Mouse (Mus musculus) layer of hippocampus, postnatal 14 days (tissue): ENCODE data around the gene Gm49321. TPM values are rescaled to one million over a fixed set of nuclear protein-coding genes. Genes with fewer than 3 reads are reported as not detected.

Experiments
- DNase-seq, 2 experiments: peaks; one replicate each; pipeline ENCODE4 v3.0.0; 2021 to 2022; ENCODE audit warnings: low spot score in 2 of 2, mixed read lengths in 1 of 2
- long read RNA-seq, 2 experiments: library from polyadenylated mRNA; stranded (forward); transcript quantifications; one replicate each; pipeline ENCODE4 v2.0.0; 2021
- total RNA-seq, 2 experiments: library from RNA; stranded (reverse); gene quantifications; 2 replicates each; pipeline ENCODE4 v1.2.3; 2021

The Gm49321 gene
- 10 to 100 TPM; 10.2 to 11.3 TPM for total RNA-seq
- long read RNA-seq, experiment 1, result 0 reads
- long read RNA-seq, experiment 2, result 0 reads

DNA sequence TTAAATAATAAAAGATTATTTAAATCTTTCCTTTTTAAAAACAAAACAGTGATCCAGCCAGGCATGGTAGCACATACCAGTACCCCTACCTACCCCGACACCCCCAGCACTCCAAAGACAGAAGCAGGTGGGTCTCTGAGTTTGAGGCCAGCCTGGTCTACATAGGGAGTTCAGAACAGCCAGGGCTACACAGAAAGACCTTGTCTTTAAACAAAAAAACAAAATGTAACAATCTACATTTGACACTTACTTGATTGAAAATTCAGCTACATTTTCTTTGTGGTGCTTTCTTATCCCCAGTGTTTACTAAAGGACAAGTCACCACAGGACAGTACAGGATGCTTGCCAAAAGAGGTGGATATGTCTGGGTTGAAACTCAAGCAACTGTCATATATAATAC is at the start of gene Gm49321:
TSS of gene Gm49321 (plus strand) at position 301 of the 400 bp plus-strand sequence.
- DNase-seq, result no peak

DNA sequence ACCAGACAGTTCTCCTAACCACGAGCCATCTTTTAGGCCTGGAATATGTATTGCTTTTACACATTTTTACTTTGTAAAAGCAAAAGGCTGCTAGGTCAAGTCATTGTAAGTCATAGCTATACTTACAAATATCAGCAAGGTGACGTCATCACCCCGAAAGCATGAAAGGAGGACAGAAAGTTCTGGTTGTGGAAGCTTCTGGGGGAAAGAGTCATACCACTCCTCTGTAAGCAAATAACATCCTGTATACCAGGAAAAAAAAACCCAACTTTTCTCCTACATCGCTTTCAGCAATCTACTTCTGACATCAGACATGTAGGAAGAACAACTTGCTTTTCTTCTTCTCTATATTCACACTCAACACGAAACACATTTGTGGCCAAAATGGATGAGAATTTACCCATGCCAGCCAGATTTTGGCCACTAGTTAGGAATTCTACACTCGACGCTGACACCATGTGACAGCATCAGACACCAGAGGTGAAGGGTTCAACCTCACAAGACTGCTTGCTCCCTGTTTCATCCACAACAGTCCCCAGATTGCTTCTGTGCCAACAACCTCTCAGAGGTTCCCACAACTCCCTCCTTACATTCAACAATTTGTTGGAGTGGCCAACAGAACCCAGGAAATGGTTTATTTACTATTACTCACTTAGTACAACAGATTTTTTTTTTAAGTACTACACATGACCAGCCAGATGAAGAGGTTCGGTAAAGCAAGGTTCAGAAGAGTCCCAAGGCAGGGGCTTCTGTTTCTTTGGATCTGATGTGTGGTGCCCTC is 49.3 kb upstream of the Gm49321 start:
- no peak for DNase-seq

DNA sequence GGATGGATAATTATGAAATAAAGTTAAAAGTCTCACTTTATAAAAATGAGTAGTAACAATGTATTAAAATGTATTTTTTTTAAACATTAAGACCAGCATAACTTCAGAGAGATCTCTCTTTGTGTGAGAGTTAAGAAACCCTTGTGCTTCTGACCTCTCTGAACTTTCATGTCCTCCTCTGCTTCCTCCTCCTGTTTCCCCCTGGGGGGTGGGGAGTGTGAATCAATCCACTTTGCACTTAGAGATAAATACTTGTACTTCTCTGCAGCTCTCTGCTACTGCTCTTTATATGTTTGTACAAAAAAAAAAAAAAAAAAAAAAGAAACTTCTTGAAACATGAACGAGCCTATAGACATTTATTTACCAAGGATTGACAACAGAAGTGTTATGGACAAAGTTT is 47.9 kb upstream of the Gm49321 start:
- no peak for DNase-seq

DNA sequence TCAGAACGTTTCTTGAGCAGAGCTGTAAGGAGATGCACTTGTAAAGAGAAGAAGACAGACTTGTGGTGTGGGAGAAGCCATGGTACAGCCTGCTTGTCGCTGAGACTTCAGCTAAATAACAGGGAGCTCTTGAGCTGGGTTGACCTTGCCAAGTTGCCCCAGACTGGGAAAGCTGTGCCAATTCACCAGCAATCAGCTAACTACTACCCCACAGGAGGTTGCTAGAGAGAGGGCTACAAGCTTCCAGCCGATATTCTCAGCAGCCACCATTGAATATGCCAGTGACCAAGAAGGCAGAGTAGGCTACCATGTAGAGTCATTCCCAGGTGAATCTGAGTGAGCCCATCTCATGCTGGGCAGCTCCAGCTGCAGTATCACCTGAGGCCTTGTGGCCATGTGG is 47.4 kb upstream of the Gm49321 start:
- no peak for DNase-seq

DNA sequence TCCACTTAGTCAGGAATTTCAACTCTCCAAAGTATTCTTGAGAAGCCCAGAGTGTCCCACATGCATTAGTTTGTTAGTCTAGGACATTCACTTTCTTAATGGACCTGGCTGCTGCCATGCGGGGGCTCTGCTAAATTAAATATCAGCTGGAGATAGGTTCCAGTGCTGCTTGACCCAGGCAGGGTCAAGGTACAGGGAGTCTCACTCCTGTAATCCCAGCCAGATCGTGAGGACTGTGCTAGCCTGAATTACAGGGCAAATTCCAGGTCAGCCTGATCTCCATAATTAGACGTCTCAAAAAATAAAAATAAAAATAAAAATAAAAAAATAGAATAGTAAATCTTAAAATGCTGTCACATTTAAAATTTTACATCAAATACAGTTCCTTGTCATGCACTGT is 44.8 kb upstream of the Gm49321 start:
- DNase-seq, result no peak

DNA sequence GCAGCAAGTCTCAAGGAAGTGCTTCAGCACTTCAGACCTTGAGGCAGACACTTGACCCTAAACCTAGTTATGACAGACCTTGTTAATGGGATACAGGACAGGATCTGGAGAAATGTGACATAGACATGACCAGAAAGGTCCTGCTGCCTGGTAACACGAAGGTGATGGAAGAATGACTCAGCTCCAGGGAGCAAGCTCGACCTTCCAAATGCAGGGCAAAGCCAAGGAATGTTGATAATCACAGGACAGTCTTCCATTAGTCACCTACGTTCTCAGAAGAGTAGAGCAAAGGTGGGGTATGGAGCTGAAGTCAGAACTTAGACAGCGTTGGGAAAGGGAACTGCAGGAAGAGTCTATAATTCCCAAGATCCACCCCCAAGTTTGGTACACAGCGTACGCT is 42.6 kb upstream of the Gm49321 start:
- no peak for DNase-seq

DNA sequence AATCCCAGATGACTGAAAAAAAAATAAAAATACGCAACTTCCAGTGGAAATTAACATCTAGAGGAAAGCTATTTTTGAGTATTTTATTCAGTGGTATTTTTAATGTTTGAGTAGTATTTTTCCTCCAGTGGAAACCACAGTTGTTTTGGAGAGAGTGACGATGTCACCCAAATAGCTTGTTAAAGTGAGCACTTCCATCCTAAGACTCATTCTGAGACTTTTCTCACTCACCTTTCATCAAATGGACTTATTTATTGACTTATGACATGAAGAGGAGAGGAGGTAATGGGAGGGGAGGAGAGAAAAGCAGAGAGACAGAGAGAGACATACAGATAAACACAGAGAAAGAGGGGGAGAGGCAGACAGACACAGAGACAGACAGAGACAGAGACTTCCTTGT is 41.8 kb upstream of the Gm49321 start:
- no peak for DNase-seq

DNA sequence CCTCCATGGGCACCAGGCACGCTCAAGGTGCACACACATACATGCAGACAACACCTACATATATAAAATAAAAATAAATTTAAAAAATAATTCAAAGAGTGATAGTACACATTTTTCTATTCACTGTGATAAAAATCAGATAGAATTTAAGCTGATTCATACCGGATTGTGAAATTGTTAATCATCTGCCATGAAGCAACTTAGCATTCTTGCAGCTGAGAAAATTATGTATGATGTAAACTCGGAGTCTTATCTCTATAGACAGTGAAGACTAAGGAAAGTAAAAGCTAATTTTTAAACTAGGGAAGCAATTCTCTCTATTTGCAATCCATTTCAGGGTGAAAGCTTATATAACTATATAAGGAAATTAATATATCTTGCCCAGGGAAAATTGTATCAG is 41.0 kb upstream of the Gm49321 start:
- DNase-seq, result no peak

DNA sequence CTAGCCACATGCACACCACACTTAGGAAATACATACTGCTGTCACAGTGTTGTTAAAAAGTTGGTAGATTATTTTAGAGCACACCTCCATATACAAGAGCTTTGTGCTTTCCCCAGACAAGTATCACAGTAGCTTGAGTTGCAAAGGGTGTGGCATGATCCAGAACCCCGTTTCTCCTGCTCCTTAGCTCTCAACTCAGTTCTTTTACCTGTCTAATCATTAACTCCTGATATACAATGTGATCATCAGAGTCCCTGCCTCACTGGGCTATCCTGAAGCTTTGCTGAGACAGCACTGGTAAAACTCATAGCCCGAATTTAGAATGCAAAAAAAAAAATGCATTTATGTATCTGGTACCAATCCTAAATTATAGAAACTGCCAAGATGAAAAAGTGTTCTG is 39.2 kb upstream of the Gm49321 start:
- no peak for DNase-seq

DNA sequence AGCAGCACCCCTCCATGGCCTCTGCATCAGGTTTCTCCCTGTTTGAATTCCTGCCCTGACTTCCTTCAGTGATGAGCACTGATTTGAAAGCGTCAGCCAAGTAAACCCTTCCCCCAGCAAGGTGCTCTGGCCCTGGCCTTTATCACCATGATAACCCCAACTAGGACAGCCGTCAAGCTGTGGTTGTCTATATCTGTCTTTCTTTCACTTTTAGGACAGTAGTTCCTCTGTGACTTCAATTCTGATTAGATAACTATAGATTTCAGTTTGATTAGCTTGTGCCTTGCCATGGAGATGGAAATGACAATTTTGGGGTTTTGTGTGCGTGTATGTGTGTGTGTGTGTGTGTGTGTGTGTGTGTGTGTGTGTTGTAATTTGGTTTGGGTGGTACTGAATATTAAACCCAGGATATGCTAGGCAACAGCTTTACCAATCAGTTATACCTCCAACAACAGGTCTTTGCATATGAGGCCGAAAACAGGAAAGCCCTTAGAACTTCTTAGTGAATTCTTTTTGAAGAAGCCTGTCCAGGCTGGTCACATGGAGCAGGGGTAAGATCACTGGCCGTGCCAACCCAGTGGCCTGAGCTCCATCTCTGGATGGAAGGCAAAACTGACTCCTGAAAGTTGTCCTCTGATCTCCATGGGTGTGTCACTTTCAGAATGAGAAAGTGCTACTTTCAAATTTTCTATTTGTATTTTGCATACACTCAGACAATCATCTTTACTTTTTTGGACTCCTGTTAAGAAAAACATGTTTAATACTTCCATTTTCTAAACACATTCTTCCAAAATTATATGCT is 33.1 kb upstream of the Gm49321 start:
- no peak for DNase-seq

DNA sequence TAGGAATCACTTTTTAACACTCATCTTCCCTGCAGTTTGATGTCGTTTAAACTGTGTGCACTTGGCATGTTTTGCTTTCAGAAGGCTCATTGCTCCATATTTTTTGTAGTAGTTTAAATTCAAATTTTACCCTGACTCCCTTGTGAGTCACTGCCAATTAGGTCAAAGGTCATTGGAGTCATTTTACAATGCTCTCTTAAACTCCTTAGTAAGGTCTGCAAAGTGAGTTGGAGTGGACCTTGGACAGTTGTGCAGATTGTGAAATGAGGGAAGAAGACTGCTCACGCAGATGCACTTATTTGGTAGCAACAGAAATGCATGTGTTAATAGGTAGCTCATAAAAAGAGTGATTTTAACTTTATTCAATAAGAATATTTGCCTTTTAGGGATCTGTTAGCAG is 32.4 kb upstream of the Gm49321 start:
- no peak for DNase-seq

DNA sequence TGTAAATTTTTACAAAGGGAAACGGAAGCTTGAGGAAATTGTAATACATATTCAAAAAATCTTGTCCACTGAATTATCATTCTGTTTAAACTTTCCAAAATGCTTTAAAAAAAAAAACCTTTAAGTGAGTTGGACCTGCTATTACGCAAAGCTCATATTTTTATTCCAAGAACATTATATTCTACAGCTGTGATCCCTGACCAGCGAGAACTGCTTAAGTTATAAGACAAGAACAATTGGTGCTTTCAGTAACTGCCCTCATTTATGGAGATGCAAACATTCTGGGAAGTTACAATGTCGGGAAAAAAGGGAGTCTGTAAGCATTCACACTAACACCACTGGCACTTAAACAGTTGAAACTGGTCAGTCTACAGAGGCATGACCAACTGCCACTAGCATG is 31.9 kb upstream of the Gm49321 start:
- DNase-seq, result no peak

DNA sequence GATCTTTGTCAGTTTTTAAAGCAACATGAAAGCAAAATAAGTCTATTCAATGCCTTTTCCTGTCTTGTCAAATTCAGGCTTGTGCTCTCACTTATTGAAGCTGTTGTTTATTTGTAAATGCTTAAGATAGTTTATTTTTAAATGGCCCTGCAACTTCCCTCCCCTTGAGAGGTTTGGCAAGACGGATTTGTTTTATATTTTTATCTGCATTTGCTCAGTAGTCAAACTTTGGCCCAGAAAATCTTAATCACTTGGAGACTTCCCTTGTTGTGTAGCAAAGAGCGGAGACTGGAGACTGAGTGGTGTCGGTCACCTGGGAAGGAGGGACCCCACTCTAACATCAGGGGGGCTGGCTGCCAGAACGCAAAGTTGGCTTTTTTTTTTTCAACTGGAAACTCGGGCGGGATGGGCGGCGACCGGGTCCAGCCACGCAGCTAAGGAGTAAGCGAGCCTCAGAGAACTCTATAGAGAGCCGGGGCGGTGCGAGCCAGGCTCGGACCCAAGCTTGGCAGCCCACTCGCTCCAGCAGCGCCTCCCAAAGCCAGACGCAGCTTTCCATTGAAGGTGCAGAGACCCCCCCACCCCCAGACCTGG is 30.3 kb upstream of the Gm49321 start:
- no peak for DNase-seq

DNA sequence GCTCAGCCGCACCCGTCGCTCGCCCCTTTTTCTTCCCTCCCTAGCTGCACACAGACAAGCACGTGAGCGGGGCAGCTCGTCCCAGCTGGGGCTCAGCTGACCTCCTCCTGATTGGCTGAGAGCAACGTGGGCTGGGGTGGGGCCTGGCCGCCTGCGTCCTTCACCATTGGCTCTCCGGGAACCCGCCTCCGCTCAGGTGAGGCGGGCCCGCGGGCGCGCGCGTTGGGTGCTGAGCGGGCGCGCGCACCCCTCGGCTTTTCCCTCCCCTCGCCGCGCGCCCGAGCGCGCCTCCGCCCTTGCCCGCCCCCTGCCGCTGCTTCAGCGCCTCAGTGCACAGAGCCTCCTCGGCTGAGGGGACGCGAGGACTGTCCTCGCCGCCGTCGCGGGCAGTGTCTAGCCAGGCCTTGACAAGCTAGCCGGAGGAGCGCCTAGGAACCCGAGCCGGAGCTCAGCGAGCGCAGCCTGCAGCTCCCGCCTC is 29.7 kb upstream of the Gm49321 start:
- peak; percentile 92 to 97 for DNase-seq

DNA sequence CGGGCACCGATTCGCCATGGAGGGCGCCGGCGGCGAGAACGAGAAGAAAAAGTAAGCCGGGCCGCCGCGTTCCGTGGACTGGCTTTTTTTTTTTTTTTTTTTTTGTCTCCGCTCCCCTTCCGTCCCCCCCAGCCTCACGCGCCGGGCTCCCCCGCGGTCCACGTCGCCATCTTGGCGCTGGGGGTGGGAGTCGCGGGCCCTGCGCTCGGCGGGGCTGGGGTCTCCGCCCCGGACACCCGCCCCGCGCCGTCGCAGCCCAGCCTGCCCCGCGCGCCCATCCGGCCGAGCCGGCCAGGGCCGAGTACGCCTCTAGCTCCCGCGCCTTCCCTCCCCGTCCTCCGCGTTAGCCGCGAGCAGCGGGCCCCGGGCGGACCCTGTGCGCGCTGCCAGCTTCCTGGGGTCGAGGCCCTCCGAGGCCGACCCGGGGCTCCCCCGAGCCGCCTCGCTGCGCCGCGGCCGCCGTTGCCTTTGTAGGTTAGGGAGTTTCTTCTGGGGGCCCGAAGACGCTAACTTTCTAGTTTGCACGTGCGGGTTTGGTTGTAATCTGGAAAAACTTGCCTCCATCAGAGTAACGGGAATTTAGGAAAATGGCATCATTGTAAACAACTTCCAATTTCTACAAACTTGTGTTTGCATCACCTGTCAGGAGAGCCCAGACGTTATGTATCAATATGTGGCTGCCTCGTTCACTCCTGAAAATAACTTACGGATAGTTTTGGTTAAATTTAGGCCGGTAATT is 29.0 kb upstream of the Gm49321 start:
- DNase-seq, result peak; percentile 41 to 57

DNA sequence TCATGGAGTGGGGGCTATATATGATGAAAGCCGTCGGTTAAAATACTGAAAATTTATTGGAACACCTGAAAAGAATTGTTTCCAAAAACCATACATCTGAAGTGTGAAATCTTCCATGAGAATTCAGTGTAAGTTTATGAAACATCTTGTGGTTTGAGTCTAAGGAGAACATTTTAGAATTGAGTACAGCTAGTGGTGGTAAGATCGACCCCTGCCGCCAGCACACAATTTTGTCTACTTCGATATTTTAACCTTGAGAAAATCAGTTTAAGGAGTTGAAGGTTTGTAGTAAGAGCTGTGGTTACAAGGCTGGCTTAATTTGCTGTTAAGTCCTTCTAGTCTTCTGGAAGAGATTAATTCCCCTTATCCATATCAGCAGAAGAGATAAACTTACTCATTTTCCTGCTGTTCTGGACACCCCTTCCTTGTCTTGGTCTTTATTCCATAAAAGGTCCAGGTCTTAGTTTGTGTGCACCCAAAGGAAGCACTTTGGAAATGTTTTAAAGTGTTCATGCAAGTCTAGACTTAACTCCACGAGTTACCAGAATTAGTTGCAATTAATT is 28.4 kb upstream of the Gm49321 start:
- DNase-seq, result no peak

DNA sequence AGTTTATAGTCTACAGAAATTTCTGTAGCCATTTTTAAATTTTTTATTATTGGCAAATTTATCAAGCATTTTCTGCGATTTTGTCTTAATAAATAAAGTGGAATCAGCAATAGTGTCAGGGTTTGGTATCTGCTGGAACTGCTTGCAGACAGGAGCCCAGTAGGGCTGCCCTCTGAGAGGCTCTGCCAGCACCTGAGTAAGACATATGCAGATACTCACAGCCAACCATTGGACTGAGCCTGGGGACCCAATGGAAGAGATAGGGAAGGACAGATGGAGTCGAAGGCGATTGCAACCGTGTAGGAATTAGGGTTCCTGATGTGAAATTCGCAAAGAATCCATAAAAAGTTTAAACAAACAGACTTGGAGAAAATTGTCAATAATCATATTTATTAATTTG is 19.0 kb upstream of the Gm49321 start:
- no peak for DNase-seq

DNA sequence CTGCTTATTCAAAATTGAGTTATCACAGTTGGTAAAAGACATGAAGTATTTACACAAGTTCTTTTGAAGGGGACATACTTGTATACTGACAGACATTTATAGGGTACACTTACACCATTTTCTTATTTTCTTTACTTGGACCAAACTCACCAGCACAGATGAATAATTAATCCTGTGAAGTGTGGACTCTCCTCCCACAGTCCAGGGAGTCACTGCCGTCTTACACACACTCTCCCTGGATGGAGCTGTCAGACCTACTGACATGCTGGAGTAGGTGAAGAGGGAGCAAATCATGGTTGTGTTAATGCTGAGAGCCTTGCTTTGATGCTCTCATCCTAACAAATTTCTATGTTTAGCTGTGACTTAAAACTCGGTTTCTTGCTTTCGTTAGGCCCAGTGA is 7.2 kb upstream of the Gm49321 start:
- no peak for DNase-seq

DNA sequence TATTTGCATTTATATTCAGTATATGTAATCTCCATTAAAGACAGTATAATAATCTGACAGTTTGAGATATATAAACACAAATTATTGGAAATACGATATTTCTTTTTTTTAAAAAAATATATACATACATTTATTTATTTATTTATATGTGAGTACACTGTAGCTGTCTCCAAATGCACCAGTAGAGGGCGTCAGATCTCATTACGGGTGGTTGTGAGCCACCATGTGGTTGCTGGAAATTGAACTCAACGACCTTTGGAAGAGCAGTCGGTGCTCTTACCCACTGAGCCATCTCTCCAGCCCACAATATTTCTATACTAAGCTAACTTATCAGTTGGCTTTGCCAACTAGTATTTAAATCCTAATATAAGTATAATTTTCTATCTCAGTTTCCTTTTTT is 6.2 kb upstream of the Gm49321 start:
- DNase-seq, result no peak

DNA sequence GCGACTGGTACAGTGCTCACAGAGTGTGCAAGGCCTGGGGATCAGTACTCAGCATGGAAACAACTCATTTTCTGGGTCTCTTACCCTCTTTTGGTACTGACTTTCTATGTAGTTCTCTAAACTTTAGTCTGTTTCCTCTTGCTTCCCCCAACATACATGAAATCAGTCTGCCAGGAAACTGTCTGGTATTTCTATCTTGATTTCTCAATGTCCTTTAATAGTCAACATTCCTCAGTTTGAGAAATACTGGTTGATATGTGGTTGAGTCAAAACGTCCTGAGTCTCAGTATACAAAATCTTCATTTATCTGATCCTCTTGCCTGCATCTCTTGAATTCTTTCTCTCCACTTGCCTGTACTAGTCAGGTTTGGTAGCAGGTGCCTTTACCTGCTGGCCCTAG is 2.9 kb upstream of the Gm49321 start:
- no peak for DNase-seq

DNA sequence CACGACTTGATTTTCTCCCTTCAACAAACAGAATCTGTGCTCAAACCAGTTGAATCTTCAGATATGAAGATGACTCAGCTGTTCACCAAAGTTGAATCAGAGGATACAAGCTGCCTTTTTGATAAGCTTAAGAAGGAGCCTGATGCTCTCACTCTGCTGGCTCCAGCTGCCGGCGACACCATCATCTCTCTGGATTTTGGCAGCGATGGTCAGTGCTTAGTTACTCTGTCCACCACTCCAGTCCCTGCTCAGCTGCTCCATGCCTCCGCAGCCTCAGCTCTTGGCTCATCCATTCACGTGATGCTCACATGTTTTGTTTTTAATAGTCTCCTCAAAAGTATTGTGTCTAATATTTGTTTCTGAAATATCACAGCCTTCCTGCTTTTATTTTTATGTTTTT is 2.1 kb downstream of the Gm49321 start:
- DNase-seq, result peak in 1 of 2 experiments; percentile 20
